Mouse (Mus musculus) embryonic facial prominence, embryonic 15.5 days (tissue): ENCODE data around the gene Clmn. TPM values are rescaled to one million over a fixed set of nuclear protein-coding genes. Genes with fewer than 3 reads are reported as not detected.

Source experiments
- ATAC-seq: fragments of 200-750 bp; cut with Nextera tagmentation; 2 replicates; pipeline ENCODE4 v1.8.0; 2017; ENCODE audit warnings: low read depth, moderate TSS enrichment; ENCODE audit not compliant: insufficient number of reproducible peaks, low FRiP score, low TSS enrichment
- H3K27ac ChIP-seq: fragments of 300-500 bp; sonication (generic); replicated peaks from 2 replicates; pipeline ENCODE4 v1.5.1; 2015; ENCODE audit warnings: mild to moderate bottlenecking, inconsistent platforms
- H3K27me3 ChIP-seq: fragments of 300-500 bp; sonication (generic); 2 replicates; pipeline ENCODE4 v1.6.1; 2015; ENCODE audit warnings: inconsistent platforms
- H3K36me3 ChIP-seq: fragments of 300-500 bp; sonication (generic); 2 replicates; pipeline ENCODE4 v1.6.1; 2015; ENCODE audit warnings: mild to moderate bottlenecking, inconsistent platforms
- H3K4me1 ChIP-seq: fragments of 300-500 bp; sonication (generic); 2 replicates; pipeline ENCODE4 v1.6.1; 2015; ENCODE audit warnings: inconsistent platforms
- H3K4me2 ChIP-seq: fragments of 300-500 bp; sonication (generic); replicated peaks from 2 replicates; pipeline ENCODE4 v1.6.1; 2015; ENCODE audit warnings: mild to moderate bottlenecking, inconsistent platforms
- H3K4me3 ChIP-seq: fragments of 300-500 bp; sonication (generic); replicated peaks from 2 replicates; pipeline ENCODE4 v1.5.1; 2015; ENCODE audit warnings: mild to moderate bottlenecking, inconsistent platforms
- H3K9ac ChIP-seq: fragments of 300-500 bp; sonication (generic); 2 replicates; pipeline ENCODE4 v1.6.1; 2015; ENCODE audit warnings: inconsistent platforms
- H3K9me3 ChIP-seq: fragments of 300-500 bp; sonication (generic); replicated peaks from 2 replicates; pipeline ENCODE4 v1.6.1; 2016; ENCODE audit warnings: inconsistent platforms
- WGBS: fragments of 180-500 bp; shearing (Covaris S2); methylation state at CpG from one replicate; pipeline ENCODE4 v1.1.7; 2015; 5-methylcytosine and 5-hydroxymethylcytosine counted together
- polyA plus RNA-seq: library from polyadenylated mRNA; unstranded; fragments of >200 nt; fragmentation: Nextera tagmentation; extraction: Ambion mirVana; gene quantifications from 2 replicates; pipeline ENCODE4 v1.2.1, GENCODE M21; 2015

Gene Clmn
- polyA plus RNA-seq, 1 experiment from 2014 or later = 4.1 TPM

- WGBS = 56% methylated on average over 3 of the region's 3 CpGs
Observed at GRCm38 (mm10) chr12:104876053-104876452, 11.2 kb upstream of the Clmn start.

GRCm38 (mm10) chr12:104871987-104872386, 7.1 kb upstream of the Clmn start:
- ATAC-seq = no peak
- H3K4me1 ChIP-seq = no peaks in the 10 kb centered on the region
- H3K9me3 ChIP-seq = no peaks in the 10 kb centered on the region
- H3K4me3 ChIP-seq = no peak overlapping the region
- no peak overlapping the region for H3K4me2 ChIP-seq
- 89% methylated on average over 6 of the region's 6 CpGs for WGBS
- H3K27ac ChIP-seq = no peak overlapping the region
- H3K9ac ChIP-seq = no peak overlapping the region
- H3K36me3 ChIP-seq = no peaks in the 10 kb centered on the region
- no peaks in the 10 kb centered on the region for H3K27me3 ChIP-seq

More at GRCm38 (mm10) chr12:104876053-104876452, 11.2 kb upstream of the Clmn start:
- no peak for ATAC-seq
- Histone ChIP-seq H3K9me3 (no peaks in the 10 kb centered on the region), H3K4me2 (no peak overlapping the region), H3K9ac (no peak overlapping the region), H3K4me1 (no peaks in the 10 kb centered on the region), H3K36me3 (no peaks in the 10 kb centered on the region), H3K27me3 (no peaks in the 10 kb centered on the region), H3K27ac (no peak overlapping the region), H3K4me3 (no peak overlapping the region)

GRCm38 (mm10) chr12:104869737-104870136, 4.9 kb upstream of the Clmn start:
- 73% methylated on average over 3 of the region's 3 CpGs for WGBS
- Histone ChIP-seq H3K27ac (no peak overlapping the region), H3K4me1 (peaks cover 7% of the 10 kb centered on the region; the same call in 1 of the 2 replicates), H3K27me3 (no peaks in the 10 kb centered on the region), H3K4me3 (no peak overlapping the region), H3K9me3 (no peaks in the 10 kb centered on the region), H3K4me2 (no peak overlapping the region), H3K36me3 (no peaks in the 10 kb centered on the region), H3K9ac (no peak overlapping the region)
- ATAC-seq = no peak

- H3K27ac ChIP-seq = no peak overlapping the region
- no peak for ATAC-seq
- 78% methylated on average over 3 of the region's 3 CpGs for WGBS
Observed at GRCm38 (mm10) chr12:104868430-104868829, 3.6 kb upstream of the Clmn start.

GRCm38 (mm10) chr12:104867851-104868250, 3.0 kb upstream of the Clmn start:
- H3K9ac ChIP-seq = no peak overlapping the region
- no peak overlapping the region for H3K4me3 ChIP-seq
- H3K4me2 ChIP-seq = no peak overlapping the region
- no peaks in the 10 kb centered on the region for H3K36me3 ChIP-seq
- ATAC-seq = no peak
- H3K4me1 ChIP-seq = peaks cover 11% of the 10 kb centered on the region
- H3K27me3 ChIP-seq = no peaks in the 10 kb centered on the region
- no peaks in the 10 kb centered on the region for H3K9me3 ChIP-seq
- H3K27ac ChIP-seq = no peak overlapping the region
- WGBS = 71% methylated on average over 6 of the region's 6 CpGs

More at GRCm38 (mm10) chr12:104868430-104868829, 3.6 kb upstream of the Clmn start:
- H3K4me3 ChIP-seq = no peak overlapping the region
- no peaks in the 10 kb centered on the region for H3K36me3 ChIP-seq
- no peaks in the 10 kb centered on the region for H3K9me3 ChIP-seq
- H3K9ac ChIP-seq = no peak overlapping the region
- no peaks in the 10 kb centered on the region for H3K27me3 ChIP-seq
- no peak overlapping the region for H3K4me2 ChIP-seq
- peaks cover 11% of the 10 kb centered on the region for H3K4me1 ChIP-seq

- Histone ChIP-seq H3K36me3 (no peaks in the 10 kb centered on the region), H3K4me1 (peaks cover 11% of the 10 kb centered on the region), H3K4me3 (peak overlapping the region; percentile 70), H3K27ac (no peak overlapping the region), H3K4me2 (peak overlapping the region; percentile 86), H3K9me3 (no peaks in the 10 kb centered on the region), H3K27me3 (no peaks in the 10 kb centered on the region), H3K9ac (peak overlapping the region; percentile 78)
- ATAC-seq = 0 out of 2 replicates have a peak, but pooled peaks have one; percentile 21
- WGBS = 0% methylated on average over 7 of the region's 10 CpGs
Observed at GRCm38 (mm10) chr12:104865166-104865535, 275 bp upstream of the Clmn start.

- Histone ChIP-seq H3K36me3 (no peaks in the 10 kb centered on the region), H3K9ac (no peak overlapping the region), H3K4me2 (peak overlapping the region; percentile 86; the same call in 1 of the 2 replicates), H3K9me3 (no peaks in the 10 kb centered on the region), H3K27ac (no peak overlapping the region), H3K27me3 (no peaks in the 10 kb centered on the region), H3K4me1 (peaks cover 22% of the 10 kb centered on the region), H3K4me3 (0 out of 2 replicates have a peak overlapping the region, but pooled peaks have one; percentile 70)
- no peak for ATAC-seq
- WGBS = 81% methylated on average over 7 of the region's 7 CpGs
Observed at GRCm38 (mm10) chr12:104863653-104864052, 1.2 kb downstream of the Clmn start.

GRCm38 (mm10) chr12:104859140-104859539, 5.7 kb downstream of the Clmn start:
- Histone ChIP-seq H3K27me3 (no peaks in the 10 kb centered on the region), H3K9me3 (no peaks in the 10 kb centered on the region), H3K36me3 (no peaks in the 10 kb centered on the region), H3K4me1 (peaks cover 13% of the 10 kb centered on the region), H3K4me2 (no peak overlapping the region), H3K9ac (no peak overlapping the region), H3K4me3 (no peak overlapping the region), H3K27ac (peak overlapping the region; percentile 56)
- ATAC-seq = no peak
- WGBS = 46% methylated on average over 7 of the region's 7 CpGs

GRCm38 (mm10) chr12:104858732-104859131, 6.1 kb downstream of the Clmn start:
- WGBS = 67% methylated on average over 5 of the region's 5 CpGs
- no peak overlapping the region for H3K4me2 ChIP-seq
- H3K27me3 ChIP-seq = no peaks in the 10 kb centered on the region
- H3K27ac ChIP-seq = peak overlapping the region; percentile 56
- no peak overlapping the region for H3K9ac ChIP-seq
- H3K9me3 ChIP-seq = no peaks in the 10 kb centered on the region
- no peak for ATAC-seq
- H3K36me3 ChIP-seq = no peaks in the 10 kb centered on the region
- peaks cover 13% of the 10 kb centered on the region; the same call in 1 of the 2 replicates for H3K4me1 ChIP-seq
- H3K4me3 ChIP-seq = no peak overlapping the region

GRCm38 (mm10) chr12:104857614-104858013, 7.3 kb downstream of the Clmn start:
- no peaks in the 10 kb centered on the region for H3K9me3 ChIP-seq
- peaks cover 13% of the 10 kb centered on the region; the same call in 1 of the 2 replicates for H3K4me1 ChIP-seq
- no peak overlapping the region for H3K4me2 ChIP-seq
- WGBS = 82% methylated on average over 10 of the region's 10 CpGs
- no peaks in the 10 kb centered on the region for H3K36me3 ChIP-seq
- no peak for ATAC-seq
- no peak overlapping the region for H3K9ac ChIP-seq
- no peak overlapping the region for H3K27ac ChIP-seq
- H3K4me3 ChIP-seq = no peak overlapping the region
- H3K27me3 ChIP-seq = no peaks in the 10 kb centered on the region

GRCm38 (mm10) chr12:104856540-104856939, 8.3 kb downstream of the Clmn start:
- H3K9ac ChIP-seq = no peak overlapping the region
- H3K27ac ChIP-seq = no peak overlapping the region
- H3K4me2 ChIP-seq = no peak overlapping the region
- H3K4me3 ChIP-seq = no peak overlapping the region
- H3K36me3 ChIP-seq = no peaks in the 10 kb centered on the region
- WGBS = 68% methylated on average over 3 of the region's 3 CpGs
- peaks cover 24% of the 10 kb centered on the region for H3K4me1 ChIP-seq
- ATAC-seq = no peak
- no peaks in the 10 kb centered on the region for H3K9me3 ChIP-seq
- H3K27me3 ChIP-seq = no peaks in the 10 kb centered on the region

GRCm38 (mm10) chr12:104855548-104855947, 9.3 kb downstream of the Clmn start:
- H3K9me3 ChIP-seq = no peaks in the 10 kb centered on the region
- H3K4me3 ChIP-seq = no peak overlapping the region
- no peaks in the 10 kb centered on the region for H3K27me3 ChIP-seq
- H3K36me3 ChIP-seq = no peaks in the 10 kb centered on the region
- H3K9ac ChIP-seq = no peak overlapping the region
- 76% methylated on average over 7 of the region's 7 CpGs for WGBS
- H3K27ac ChIP-seq = no peak overlapping the region
- no peak for ATAC-seq
- H3K4me2 ChIP-seq = no peak overlapping the region
- peaks cover 29% of the 10 kb centered on the region for H3K4me1 ChIP-seq
